Mouse (Mus musculus) limb, embryonic 14.5 days (tissue): Measurements from ENCODE around the gene Stard3. TPM values are rescaled to one million over a fixed set of nuclear protein-coding genes. Genes with fewer than 3 reads are reported as not detected.

Source experiments
- ATAC-seq: fragments of 200-750 bp; cut with Nextera tagmentation; 2 replicates; pipeline ENCODE4 v1.8.0; 2017; ENCODE audit warnings: low read depth, moderate number of reproducible peaks, moderate TSS enrichment; ENCODE audit not compliant: low FRiP score
- DNase-seq: peaks from one replicate; pipeline ENCODE4 v3.0.0-alpha.2; 2015; ENCODE audit warnings: low spot score
- H3K27ac ChIP-seq: fragments of 300-500 bp; sonication (generic); replicated peaks from 2 replicates; pipeline ENCODE4 v1.5.1; 2014; ENCODE audit warnings: low read depth, mild to moderate bottlenecking, low read length, moderate library complexity, mixed read lengths
- H3K27me3 ChIP-seq: fragments of 300-500 bp; sonication (generic); 2 replicates; pipeline ENCODE4 v1.6.1; 2014; ENCODE audit warnings: low read length, mixed read lengths; ENCODE audit not compliant: control insufficient read depth, insufficient read depth
- H3K36me3 ChIP-seq: fragments of 300-500 bp; sonication (generic); 2 replicates; pipeline ENCODE4 v1.6.1; 2014; ENCODE audit warnings: mild to moderate bottlenecking, low read length, moderate library complexity, mixed read lengths; ENCODE audit not compliant: control insufficient read depth, insufficient read depth
- H3K4me1 ChIP-seq: fragments of 300-500 bp; sonication (generic); 2 replicates; pipeline ENCODE4 v1.6.1; 2014; ENCODE audit warnings: antibody characterized with exemption, low read length, mixed read lengths; ENCODE audit not compliant: control insufficient read depth, insufficient read depth
- H3K4me2 ChIP-seq: fragments of 300-500 bp; sonication (generic); replicated peaks from 2 replicates; pipeline ENCODE4 v1.6.1; 2014; ENCODE audit warnings: low read depth, mild to moderate bottlenecking, low read length, moderate library complexity; ENCODE audit not compliant: severe bottlenecking
- H3K4me3 ChIP-seq: fragments of 300-500 bp; sonication (generic); replicated peaks from 2 replicates; pipeline ENCODE4 v1.5.1; 2014; ENCODE audit warnings: low read length
- H3K9ac ChIP-seq: fragments of 300-500 bp; sonication (generic); 2 replicates; pipeline ENCODE4 v1.6.1; 2014; ENCODE audit warnings: mild to moderate bottlenecking, low read depth, low read length, moderate library complexity; ENCODE audit not compliant: severe bottlenecking
- H3K9me3 ChIP-seq: fragments of 300-500 bp; sonication (generic); 2 replicates; pipeline ENCODE4 v1.6.1; 2016; ENCODE audit warnings: low read length; ENCODE audit not compliant: control insufficient read depth
- POLR2A ChIP-seq: fragments of 200-500 bp; IDR thresholded peaks from 2 replicates; pipeline ENCODE4 v1.8.0; 2012; ENCODE audit warnings: inconsistent platforms, mild to moderate bottlenecking, moderate library complexity, borderline replicate concordance; ENCODE audit not compliant: insufficient read depth, insufficient read length; ENCODE audit errors: extremely low read depth
- WGBS: fragments of 180-500 bp; shearing (Covaris S2); extraction: QIAGEN DNeasy Blood & Tissue Kit; methylation state at CpG from one replicate; pipeline ENCODE4 v1.1.7; 2014; 5-methylcytosine and 5-hydroxymethylcytosine counted together
- polyA plus RNA-seq, 2 experiments: library from polyadenylated mRNA; depleted of rRNA in 1 of 2; stranded (reverse) in 1 of 2; unstranded in 1 of 2; fragments of >200 nt; fragmentation: Nextera tagmentation in 1 of 2; extraction: Ambion mirVana in 1 of 2; gene quantifications; 2 replicates each; pipeline versions ENCODE4 v1.2.1 to v1.2.3; 2012 to 2014

Stard3 gene
- polyA plus RNA-seq, 2 experiments, result 36.9 to 78.2 TPM

DNA sequence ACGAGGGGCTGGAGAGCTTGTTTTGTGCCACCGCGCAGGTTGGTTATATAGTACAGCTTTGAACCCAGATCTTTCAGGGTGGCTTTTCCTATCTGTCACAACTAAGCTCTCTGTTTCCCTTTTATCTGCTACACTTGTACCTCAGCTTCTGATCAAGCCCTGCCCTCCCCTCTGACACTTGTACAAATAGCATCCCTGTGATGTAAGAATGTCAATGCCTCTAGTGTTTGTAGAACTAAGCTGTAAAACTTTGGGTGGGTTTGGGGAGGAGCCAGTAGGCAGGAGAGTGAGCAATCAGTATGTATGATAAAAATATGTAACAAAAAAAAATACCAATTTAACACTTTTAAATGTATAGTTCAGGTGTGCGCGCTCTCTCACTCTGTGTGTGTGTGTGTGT lies 6.2 kb downstream of the Stard3 start:
- DNase-seq (no peak), ATAC-seq (no peak)
- H3K27ac ChIP-seq, result no peak overlapping the region
- H3K4me3 ChIP-seq, result no peak overlapping the region
- no peak overlapping the region for H3K4me2 ChIP-seq
- H3K4me1 ChIP-seq, result peaks cover 2% of the 10 kb centered on the region
- 94% methylated on average over 5 of the region's 5 CpGs for WGBS
- H3K9ac ChIP-seq, result no peak overlapping the region
- H3K9me3 ChIP-seq, result no peaks in the 10 kb centered on the region
- no peaks in the 10 kb centered on the region for H3K27me3 ChIP-seq
- H3K36me3 ChIP-seq, result no peaks in the 10 kb centered on the region
- no peak for TF ChIP-seq POLR2A

GRCm38 (mm10) chr11:98366290-98366689 lies 8.1 kb downstream of the Stard3 start:
- 72% methylated on average over 10 of the region's 10 CpGs for WGBS
- no peaks in the 10 kb centered on the region for H3K27me3 ChIP-seq
- no peak for DNase-seq

DNA sequence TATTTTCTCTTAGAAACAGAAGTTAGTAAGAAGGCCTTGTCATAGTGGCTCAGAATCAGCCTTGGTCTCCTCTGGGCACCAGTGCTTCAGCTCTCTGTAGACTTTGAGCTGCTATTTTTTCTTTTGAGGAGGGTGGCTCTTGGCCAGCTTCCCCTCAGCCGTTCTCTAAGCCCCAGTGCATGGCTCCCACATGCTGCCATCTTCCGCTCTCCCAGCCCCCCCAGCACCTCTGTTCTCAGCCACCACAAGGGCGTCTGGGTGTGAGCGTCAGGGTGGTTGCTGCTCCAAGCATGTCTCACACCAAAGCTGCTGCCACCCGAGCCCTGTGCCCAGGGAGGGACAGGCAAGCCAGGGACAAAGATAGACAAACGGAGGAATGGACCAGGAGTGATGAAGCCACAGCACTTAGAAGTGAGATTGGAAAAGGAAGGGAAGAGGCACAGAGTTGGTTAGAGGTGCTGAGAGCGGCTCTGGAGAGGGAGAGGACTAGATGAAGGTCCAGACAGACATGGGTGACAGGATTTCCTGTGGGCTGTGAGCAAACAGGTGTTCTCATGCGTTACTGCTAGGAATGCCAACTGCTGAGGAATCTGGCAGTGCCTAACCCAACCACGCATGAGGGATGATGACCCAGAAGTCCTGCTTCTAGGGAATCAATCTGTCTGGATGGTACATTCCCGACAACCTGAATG lies 9.1 kb downstream of the Stard3 start:
- DNase-seq, result no peak
- ATAC-seq, result no peak
- no peaks in the 10 kb centered on the region for H3K36me3 ChIP-seq
- TF ChIP-seq POLR2A, result no peak
- H3K4me2 ChIP-seq, result no peak overlapping the region
- no peaks in the 10 kb centered on the region for H3K27me3 ChIP-seq
- 81% methylated on average over 10 of the region's 10 CpGs for WGBS
- H3K9ac ChIP-seq, result no peak overlapping the region
- no peaks in the 10 kb centered on the region for H3K9me3 ChIP-seq
- no peaks in the 10 kb centered on the region for H3K4me1 ChIP-seq
- no peak overlapping the region for H3K4me3 ChIP-seq
- no peak overlapping the region for H3K27ac ChIP-seq

More at GRCm38 (mm10) chr11:98366290-98366689, 8.1 kb downstream of the Stard3 start:
- Histone ChIP-seq H3K4me2 (no peak overlapping the region), H3K4me3 (no peak overlapping the region), H3K27ac (no peak overlapping the region), H3K4me1 (no peaks in the 10 kb centered on the region), H3K9me3 (no peaks in the 10 kb centered on the region), H3K36me3 (no peaks in the 10 kb centered on the region), H3K9ac (no peak overlapping the region)
- ATAC-seq, result no peak
- no peak for TF ChIP-seq POLR2A

GRCm38 (mm10) chr11:98367863-98368186 lies 9.7 kb downstream of the Stard3 start:
- H3K4me2 ChIP-seq, result no peak overlapping the region
- H3K9me3 ChIP-seq, result no peaks in the 10 kb centered on the region
- H3K27me3 ChIP-seq, result no peaks in the 10 kb centered on the region
- H3K4me1 ChIP-seq, result no peaks in the 10 kb centered on the region
- H3K4me3 ChIP-seq, result no peak overlapping the region
- 0 out of 2 replicates have a peak, but pooled peaks cover under 1% of the 10 kb centered on the region for H3K36me3 ChIP-seq
- TF ChIP-seq POLR2A, result no peak
- H3K27ac ChIP-seq, result no peak overlapping the region
- no peak for DNase-seq
- no peak for ATAC-seq
- H3K9ac ChIP-seq, result no peak overlapping the region
- 86% methylated on average over 7 of the region's 7 CpGs for WGBS

- 76% methylated on average over 6 of the region's 6 CpGs for WGBS
- H3K9ac ChIP-seq, result no peak overlapping the region
- no peak for TF ChIP-seq POLR2A
- H3K4me1 ChIP-seq, result no peaks in the 10 kb centered on the region
- no peaks in the 10 kb centered on the region for H3K9me3 ChIP-seq
- no peak for DNase-seq
- no peak overlapping the region for H3K27ac ChIP-seq
- peaks cover 12% of the 10 kb centered on the region; the same call in 1 of the 2 replicates for H3K36me3 ChIP-seq
- ATAC-seq, result no peak
- H3K27me3 ChIP-seq, result no peaks in the 10 kb centered on the region
- no peak overlapping the region for H3K4me3 ChIP-seq
- no peak overlapping the region for H3K4me2 ChIP-seq
Observed at GRCm38 (mm10) chr11:98369337-98369736, 11.2 kb downstream of the Stard3 start.
